Mouse (Mus musculus) MEL (cell line): ENCODE results near the gene Pdia6. TPM values are rescaled to one million over a fixed set of nuclear protein-coding genes. Genes with fewer than 3 reads are reported as not detected.

Experiments
- DNase-seq: peaks from one replicate; pipeline ENCODE4 v3.0.0; 2011; ENCODE audit warnings: low read depth, low spot score
- H3K27ac ChIP-seq: 2 replicates; pipeline ENCODE4 v1.5.1; 2012; ENCODE audit warnings: low read depth, mild to moderate bottlenecking, control low read depth, low read length, moderate library complexity; ENCODE audit not compliant: control insufficient read depth
- H3K27me3 ChIP-seq, 2 experiments: fragments of 150-350 bp in 1 of 2; sonication (generic) in 1 of 2; 2 replicates each; pipeline ENCODE4 v1.6.1; 2012; ENCODE audit warnings: low read length in 2 of 2, mild to moderate bottlenecking in 2 of 2, improper control_type of control experiment in 1 of 2, moderate library complexity in 1 of 2; ENCODE audit not compliant: insufficient read depth in 2 of 2, control insufficient read depth in 1 of 2
- H3K36me3 ChIP-seq, 2 experiments: 2 replicates each; pipeline ENCODE4 v1.6.1; 2012 to 2014; ENCODE audit warnings: low read length in 2 of 2, improper control_type of control experiment in 1 of 2, inconsistent platforms in 1 of 2, mild to moderate bottlenecking in 1 of 2; ENCODE audit not compliant: insufficient read depth in 2 of 2, control insufficient read depth in 1 of 2
- H3K4me1 ChIP-seq, 2 experiments: fragments of 150-350 bp in 1 of 2; sonication (generic) in 1 of 2; 2 replicates each; pipeline ENCODE4 v1.6.1; 2012; ENCODE audit warnings: low read length in 2 of 2, improper control_type of control experiment in 1 of 2, mild to moderate bottlenecking in 1 of 2; ENCODE audit not compliant: insufficient read depth in 2 of 2, control insufficient read depth in 1 of 2
- H3K4me3 ChIP-seq, 2 experiments: fragments of 150-350 bp in 1 of 2; sonication (generic) in 1 of 2; 2 replicates each; pipeline ENCODE4 v1.5.1; 2012; ENCODE audit warnings: low read depth in 2 of 2, low read length in 2 of 2, mild to moderate bottlenecking in 2 of 2, moderate library complexity in 2 of 2, control low read depth in 1 of 2, improper control_type of control experiment in 1 of 2; ENCODE audit not compliant: control insufficient read depth in 1 of 2, insufficient read depth in 1 of 2
- H3K79me2 ChIP-seq: 2 replicates; pipeline ENCODE4 v1.6.1; 2012; ENCODE audit warnings: mild to moderate bottlenecking, low read length, moderate library complexity; ENCODE audit not compliant: control insufficient read depth, poor library complexity, insufficient read depth
- H3K9ac ChIP-seq: 2 replicates; pipeline ENCODE4 v1.6.1; 2012; ENCODE audit warnings: low read depth, mild to moderate bottlenecking, control low read depth, low read length, moderate library complexity; ENCODE audit not compliant: control insufficient read depth, poor library complexity, severe bottlenecking
- H3K9me3 ChIP-seq: fragments of 150-350 bp; sonication (generic); replicated peaks from 2 replicates; pipeline ENCODE4 v1.6.1; 2012; ENCODE audit warnings: mild to moderate bottlenecking, low read length, improper control_type of control experiment, moderate library complexity; ENCODE audit not compliant: insufficient read depth
- CTCF ChIP-seq, 3 experiments: IDR thresholded peaks in 2 of 3; conservative IDR thresholded peaks in 1 of 3; 2 replicates each; pipeline ENCODE4 v1.5.1; 2011 to 2012; ENCODE audit warnings: low read length in 3 of 3, low read depth in 2 of 3, mild to moderate bottlenecking in 2 of 3, improper control_type of control experiment in 1 of 3, inconsistent platforms in 1 of 3, mixed read lengths in 1 of 3, moderate library complexity in 1 of 3; ENCODE audit not compliant: control insufficient read depth in 1 of 3, insufficient read depth in 1 of 3, poor library complexity in 1 of 3, severe bottlenecking in 1 of 3
- ELF1 ChIP-seq: IDR thresholded peaks from 2 replicates; pipeline ENCODE4 v1.6.1; 2014; ENCODE audit warnings: low read depth, mild to moderate bottlenecking, inconsistent platforms, low read length, improper control_type of control experiment, moderate library complexity
- EP300 ChIP-seq, 2 experiments: IDR thresholded peaks; 2 replicates each; pipeline ENCODE4 v1.6.1; 2011; ENCODE audit warnings: improper control_type of control experiment in 2 of 2, low read length in 2 of 2, low read depth in 1 of 2, mild to moderate bottlenecking in 1 of 2
- ETS1 ChIP-seq: IDR thresholded peaks from 2 replicates; pipeline ENCODE4 v1.6.1; 2012; ENCODE audit warnings: low read depth, mild to moderate bottlenecking, inconsistent platforms, low read length, improper control_type of control experiment, moderate library complexity
- GATA1 ChIP-seq: IDR thresholded peaks from 2 replicates; pipeline ENCODE4 v1.6.1; 2011; ENCODE audit warnings: low read depth, low read length, improper control_type of control experiment
- HCFC1 ChIP-seq: IDR thresholded peaks from 2 replicates; pipeline ENCODE4 v1.6.1; 2012; ENCODE audit warnings: low read depth, mild to moderate bottlenecking, inconsistent platforms, low read length, improper control_type of control experiment, moderate library complexity
- JUND ChIP-seq: IDR thresholded peaks from 2 replicates; pipeline ENCODE4 v1.6.1; 2011; ENCODE audit warnings: low read depth, mild to moderate bottlenecking, improper control_type of control experiment, low read length
- KAT2A ChIP-seq: conservative IDR thresholded peaks from 2 replicates; pipeline ENCODE4 v1.6.1; 2012; ENCODE audit warnings: low read depth, low read length, improper control_type of control experiment, inconsistent platforms
- MAFK ChIP-seq: IDR thresholded peaks from 2 replicates; pipeline ENCODE4 v1.6.1; 2011; ENCODE audit warnings: low read depth, mild to moderate bottlenecking, low read length, improper control_type of control experiment, borderline replicate concordance
- MAX ChIP-seq: IDR thresholded peaks from 2 replicates; pipeline ENCODE4 v1.6.1; 2011; ENCODE audit warnings: low read length, improper control_type of control experiment
- MEF2A ChIP-seq: IDR thresholded peaks from 2 replicates; pipeline ENCODE4 v1.6.1; 2014; ENCODE audit warnings: low read depth, mild to moderate bottlenecking, inconsistent platforms, low read length, improper control_type of control experiment; ENCODE audit not compliant: poor library complexity, insufficient replicate concordance, severe bottlenecking; ENCODE audit errors: extremely low read depth
- MXI1 ChIP-seq: IDR thresholded peaks from 2 replicates; pipeline ENCODE4 v1.6.1; 2011; ENCODE audit warnings: mild to moderate bottlenecking, low read depth, low read length, improper control_type of control experiment
- MYB ChIP-seq: IDR thresholded peaks from 2 replicates; pipeline ENCODE4 v1.6.1; 2011; ENCODE audit warnings: mild to moderate bottlenecking, low read depth, low read length, improper control_type of control experiment
- MYC ChIP-seq: IDR thresholded peaks from 2 replicates; pipeline ENCODE4 v1.6.1; 2011; ENCODE audit warnings: low read depth, mild to moderate bottlenecking, low read length, improper control_type of control experiment, moderate library complexity
- NELFE ChIP-seq: IDR thresholded peaks from 2 replicates; pipeline ENCODE4 v1.6.1; 2011; ENCODE audit warnings: low read depth, low read length, improper control_type of control experiment
- NRF1 ChIP-seq: IDR thresholded peaks from 2 replicates; pipeline ENCODE4 v1.6.1; 2014; ENCODE audit warnings: low read depth, mild to moderate bottlenecking, inconsistent platforms, low read length, improper control_type of control experiment, moderate library complexity; ENCODE audit not compliant: poor library complexity, insufficient read depth, severe bottlenecking
- POLR2AphosphoS2 ChIP-seq: IDR thresholded peaks from 2 replicates; pipeline ENCODE4 v1.6.1; 2011; ENCODE audit warnings: low read length, improper control_type of control experiment
- POLR2AphosphoS5 ChIP-seq: IDR thresholded peaks from 2 replicates; pipeline ENCODE4 v1.6.1; 2012; ENCODE audit warnings: low read depth, borderline replicate concordance, mild to moderate bottlenecking, inconsistent platforms, low read length, moderate library complexity, mixed read lengths
- RAD21 ChIP-seq: IDR thresholded peaks from 2 replicates; pipeline ENCODE4 v1.6.1; 2011; ENCODE audit warnings: mild to moderate bottlenecking, low read depth, low read length, improper control_type of control experiment
- RCOR1 ChIP-seq: IDR thresholded peaks from 2 replicates; pipeline ENCODE4 v1.6.1; 2012; ENCODE audit warnings: low read depth, mild to moderate bottlenecking, inconsistent platforms, low read length, improper control_type of control experiment
- SIN3A ChIP-seq: IDR thresholded peaks from 2 replicates; pipeline ENCODE4 v1.6.1; 2012; ENCODE audit warnings: low read length, improper control_type of control experiment, inconsistent platforms
- SMC3 ChIP-seq: IDR thresholded peaks from 2 replicates; pipeline ENCODE4 v1.6.1; 2011; ENCODE audit warnings: low read depth, low read length, improper control_type of control experiment
- TAL1 ChIP-seq: IDR thresholded peaks from 2 replicates; pipeline ENCODE4 v1.6.1; 2012; ENCODE audit warnings: mild to moderate bottlenecking, inconsistent platforms, low read length, moderate library complexity, mixed read lengths
- TCF12 ChIP-seq: IDR thresholded peaks from 2 replicates; pipeline ENCODE4 v1.6.1; 2014; ENCODE audit warnings: low read depth, mild to moderate bottlenecking, inconsistent platforms, low read length, improper control_type of control experiment, moderate library complexity
- UBTF ChIP-seq: IDR thresholded peaks from 2 replicates; pipeline ENCODE4 v1.6.1; 2012; ENCODE audit warnings: low read depth, mild to moderate bottlenecking, inconsistent platforms, low read length, improper control_type of control experiment, moderate library complexity, borderline replicate concordance; ENCODE audit not compliant: insufficient read depth
- ZC3H11A ChIP-seq: IDR thresholded peaks from 2 replicates; pipeline ENCODE4 v1.6.1; 2012; ENCODE audit warnings: low read depth, mild to moderate bottlenecking, inconsistent platforms, low read length, improper control_type of control experiment
- polyA plus RNA-seq, 2 experiments: library from polyadenylated mRNA; stranded (reverse) in 1 of 2; unstranded in 1 of 2; fragments of >175 nt in 1 of 2; fragments of >200 nt in 1 of 2; gene quantifications; 2 replicates each; pipeline versions ENCODE4 v1.2.1 to v1.2.4; 2012; ENCODE audit warnings: low replicate concordance in 2 of 2, low read depth in 1 of 2; ENCODE audit not compliant: insufficient read length in 2 of 2, insufficient read depth in 1 of 2, missing spikeins in 1 of 2
- total RNA-seq: library from RNA; depleted of rRNA; stranded (reverse); fragments of 300-350 nt; gene quantifications from 2 replicates; pipeline ENCODE4 v1.2.3, GENCODE M21; 2012

Pdia6 gene
- total and polyA plus RNA-seq, 3 experiments: 321 to 373 TPM; not detected in 1

GRCm38 (mm10) chr12:17266673-17266990 lies 287 bp downstream of the Pdia6 start (continued):
- TF ChIP-seq CTCF (IDR thresholded peaks at IDR 0.05 in 2 of 3, conservative IDR thresholded peaks at IDR 0.05 in 1 of 3; ENCODE audit: control insufficient read depth in 1 of 3, insufficient read depth in 1 of 3, low read depth in 2 of 3, low read length in 3 of 3, poor library complexity in 1 of 3, severe bottlenecking in 1 of 3) (no peak), GATA1 (no peak), MAFK (no peak), NRF1 (no peak), SMC3 (no peak), UBTF (no peak)
- TF ChIP-seq, all 39 proteins: peak for 4

- Histone ChIP-seq H3K9me3 (no peaks in the 10 kb centered on the region), H3K36me3 (peaks cover 3 to 10% of the 10 kb centered on the region in 2 experiments), H3K27me3 (no peaks in the 10 kb centered on the region), H3K27ac (no peak overlapping the region), H3K4me3 (peak overlapping the region; percentile 86 to 100), H3K4me1 (peaks cover 3 to 11% of the 10 kb centered on the region in 2 experiments; a peak in 3 of 4 replicates), H3K79me2 (peaks cover 30% of the 10 kb centered on the region), H3K9ac (peak overlapping the region; percentile 82)
- TF ChIP-seq TAL1: 0 out of 2 replicates have a peak, but pooled peaks have one; percentile 6
- no peak for TF ChIP-seq EP300 (IDR thresholded peaks at IDR 0.05; ENCODE audit: low read depth in 1 of 2, low read length in 2 of 2)
- TF ChIP-seq NELFE: no peak
- no peak for DNase-seq
These were observed 971 bp downstream of the Pdia6 start for GRCm38 (mm10) chr12:17267316-17267715.

GRCm38 (mm10) chr12:17271272-17271671 lies 4.9 kb downstream of the Pdia6 start:
- TF ChIP-seq HCFC1 (no peak), NELFE (no peak), UBTF (no peak), MAX (no peak), RAD21 (peak; percentile 32), RCOR1 (no peak), MYB (no peak), TCF12 (no peak), MEF2A (no peak), SMC3 (peak; percentile 23; the same call in 1 of the 2 replicates), POLR2AphosphoS2 (no peak), ETS1 (0 out of 2 replicates have a peak, but pooled peaks have one; percentile 14), ZC3H11A (peak; percentile 8; the same call in 1 of the 2 replicates), SIN3A (peak; percentile 38; the same call in 1 of the 2 replicates), GATA1 (no peak), KAT2A (no peak), CTCF (IDR thresholded peaks at IDR 0.05 in 2 of 3, conservative IDR thresholded peaks at IDR 0.05 in 1 of 3; ENCODE audit: control insufficient read depth in 1 of 3, insufficient read depth in 1 of 3, low read depth in 2 of 3, low read length in 3 of 3, poor library complexity in 1 of 3, severe bottlenecking in 1 of 3) (peak; percentile 73 to 78 (median 73)), JUND (no peak), EP300 (IDR thresholded peaks at IDR 0.05; ENCODE audit: low read depth in 1 of 2, low read length in 2 of 2) (no peak), MXI1 (no peak), POLR2AphosphoS5 (no peak), MYC (peak; percentile 52; the same call in 1 of the 2 replicates), ELF1 (peak; percentile 34; the same call in 1 of the 2 replicates), MAFK (no peak)
- H3K79me2 ChIP-seq: peaks cover 33% of the 10 kb centered on the region
- H3K9ac ChIP-seq: no peak overlapping the region
- peak; percentile 85 for DNase-seq
- H3K36me3 ChIP-seq: peaks cover 3 to 22% of the 10 kb centered on the region in 2 experiments
- H3K4me3 ChIP-seq: no peak overlapping the region
- H3K4me1 ChIP-seq: peaks cover 0 to 9% of the 10 kb centered on the region in 2 experiments; a peak in 2 of 4 replicates
- no peaks in the 10 kb centered on the region for H3K9me3 ChIP-seq
- H3K27me3 ChIP-seq: no peaks in the 10 kb centered on the region
- no peak overlapping the region for H3K27ac ChIP-seq
